Mouse (Mus musculus): Measurements from ENCODE around the gene Slc41a1. TPM values are rescaled to one million over a fixed set of nuclear protein-coding genes. Genes with fewer than 3 reads are reported as not detected.
"Not testable (repeated sequence)": the region's sequence is repeated elsewhere in the genome, so short reads cannot be mapped to it uniquely, and the experiment has no call there.

The Slc41a1 gene
- total and polyA plus RNA-seq, 3 experiments, result 43.4 to 69.5 (median 65.9) TPM

- 88% methylated on average over 9 of the region's 9 CpGs for WGBS
- Histone ChIP-seq H3K79me2 (replicated peaks; ENCODE audit: control insufficient read depth, insufficient read depth, low read length) (no peaks in the 10 kb centered on the region), H3K36me3 (ENCODE audit: control insufficient read depth, insufficient read depth, low read length) (no peaks in the 10 kb centered on the region), H3K27me3 (ENCODE audit: control insufficient read depth, insufficient read depth, low read length) (no peaks in the 10 kb centered on the region), H3K4me3 (no peak overlapping the region), H3K27ac (no peak overlapping the region), H3K4me1 (ENCODE audit: control insufficient read depth, insufficient read depth, low read length) (no peaks in the 10 kb centered on the region), H3K9ac (ENCODE audit: low read depth, low read length) (no peak overlapping the region)
- TF ChIP-seq CTCF (IDR thresholded peaks at IDR 0.05) (no peak), POLR2A (IDR thresholded peaks at IDR 0.05; ENCODE audit: insufficient read depth, low read depth, low read length) (no peak), EP300 (IDR thresholded peaks at IDR 0.05; ENCODE audit: insufficient read depth, low read depth, low read length) (no peak)
- no peak for DNase-seq
- intact Hi-C loops (cut with DNase I), result no loop called here
These were observed 14.5 kb upstream of the Slc41a1 start for GRCm38 (mm10) chr1:131812631-131813295.

- WGBS, result 88% methylated on average over 4 of the region's 4 CpGs
- H3K36me3 ChIP-seq (ENCODE audit: control insufficient read depth, insufficient read depth, low read length), result no peaks in the 10 kb centered on the region
- no peaks in the 10 kb centered on the region for H3K4me1 ChIP-seq (ENCODE audit: control insufficient read depth, insufficient read depth, low read length)
- no peaks in the 10 kb centered on the region for H3K27me3 ChIP-seq (ENCODE audit: control insufficient read depth, insufficient read depth, low read length)
- no peak for DNase-seq
- no peaks in the 10 kb centered on the region for H3K79me2 ChIP-seq (replicated peaks; ENCODE audit: control insufficient read depth, insufficient read depth, low read length)
- intact Hi-C loops (cut with DNase I), result no loop called here
- TF ChIP-seq CTCF (IDR thresholded peaks at IDR 0.05) (no peak), EP300 (IDR thresholded peaks at IDR 0.05; ENCODE audit: insufficient read depth, low read depth, low read length) (no peak), POLR2A (IDR thresholded peaks at IDR 0.05; ENCODE audit: insufficient read depth, low read depth, low read length) (no peak)
- H3K4me3 ChIP-seq, result no peak overlapping the region
- no peak overlapping the region for H3K9ac ChIP-seq (ENCODE audit: low read depth, low read length)
- no peak overlapping the region for H3K27ac ChIP-seq
These were observed 13.6 kb upstream of the Slc41a1 start for GRCm38 (mm10) chr1:131813731-131814130.

DNA sequence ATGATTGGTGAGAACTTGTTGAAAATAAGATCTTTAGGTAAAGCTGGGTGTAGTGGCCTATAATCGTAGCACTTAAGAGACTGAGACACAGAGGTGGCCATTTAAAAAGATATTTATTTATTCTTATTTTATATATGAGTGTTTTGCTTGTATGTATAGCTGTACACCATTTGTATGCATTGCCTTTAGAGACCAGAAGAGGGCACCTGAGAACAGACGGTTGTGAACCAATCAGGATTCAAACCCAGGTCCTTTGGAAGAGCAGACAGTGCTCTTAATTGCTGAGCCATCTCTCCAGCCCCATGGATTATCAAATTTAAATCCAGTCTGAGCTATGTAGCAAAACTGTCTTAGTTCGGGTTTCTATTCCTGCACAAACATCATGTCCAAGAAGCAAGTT is 13.1 kb upstream of the Slc41a1 start:
- no peaks in the 10 kb centered on the region for H3K4me1 ChIP-seq (ENCODE audit: control insufficient read depth, insufficient read depth, low read length)
- no peak overlapping the region for H3K27ac ChIP-seq
- H3K4me3 ChIP-seq, result no peak overlapping the region
- H3K36me3 ChIP-seq (ENCODE audit: control insufficient read depth, insufficient read depth, low read length), result no peaks in the 10 kb centered on the region
- intact Hi-C loops (cut with DNase I), result no loop called here
- H3K9ac ChIP-seq (ENCODE audit: low read depth, low read length), result no peak overlapping the region
- no peaks in the 10 kb centered on the region for H3K27me3 ChIP-seq (ENCODE audit: control insufficient read depth, insufficient read depth, low read length)
- H3K79me2 ChIP-seq (replicated peaks; ENCODE audit: control insufficient read depth, insufficient read depth, low read length), result no peaks in the 10 kb centered on the region
- 90% methylated on average over 3 of the region's 3 CpGs for WGBS
- TF ChIP-seq EP300 (IDR thresholded peaks at IDR 0.05; ENCODE audit: insufficient read depth, low read depth, low read length) (no peak), CTCF (IDR thresholded peaks at IDR 0.05) (peak; percentile 42)
- DNase-seq, result no peak

GRCm38 (mm10) chr1:131816886-131817285 is 10.4 kb upstream of the Slc41a1 start:
- H3K27me3 ChIP-seq (ENCODE audit: control insufficient read depth, insufficient read depth, low read length), result no peaks in the 10 kb centered on the region
- no peak for TF ChIP-seq CTCF (IDR thresholded peaks at IDR 0.05)
- no peak for TF ChIP-seq POLR2A (IDR thresholded peaks at IDR 0.05; ENCODE audit: insufficient read depth, low read depth, low read length)
- no peak for TF ChIP-seq EP300 (IDR thresholded peaks at IDR 0.05; ENCODE audit: insufficient read depth, low read depth, low read length)
- no peaks in the 10 kb centered on the region for H3K4me1 ChIP-seq (ENCODE audit: control insufficient read depth, insufficient read depth, low read length)
- 58% methylated on average over 6 of the region's 6 CpGs for WGBS
- H3K27ac ChIP-seq, result no peak overlapping the region
- H3K79me2 ChIP-seq (replicated peaks; ENCODE audit: control insufficient read depth, insufficient read depth, low read length), result no peaks in the 10 kb centered on the region
- H3K4me3 ChIP-seq, result no peak overlapping the region
- DNase-seq, result peak in 1 of 2 experiments; percentile 15
- intact Hi-C loops (cut with DNase I), result no loop called here
- H3K9ac ChIP-seq (ENCODE audit: low read depth, low read length), result no peak overlapping the region
- no peaks in the 10 kb centered on the region for H3K36me3 ChIP-seq (ENCODE audit: control insufficient read depth, insufficient read depth, low read length)

- WGBS, result 69% methylated on average over 9 of the region's 9 CpGs
- H3K9ac ChIP-seq (ENCODE audit: low read depth, low read length); H3K27me3 ChIP-seq (ENCODE audit: control insufficient read depth, insufficient read depth, low read length); H3K79me2 ChIP-seq (replicated peaks; ENCODE audit: control insufficient read depth, insufficient read depth, low read length); H3K4me1 ChIP-seq (ENCODE audit: control insufficient read depth, insufficient read depth, low read length); intact Hi-C loops (cut with DNase I); H3K27ac ChIP-seq; H3K4me3 ChIP-seq; DNase-seq; H3K36me3 ChIP-seq (ENCODE audit: control insufficient read depth, insufficient read depth, low read length): not testable (repeated sequence)
These were observed 6.9 kb upstream of the Slc41a1 start for GRCm38 (mm10) chr1:131820353-131820752.

GRCm38 (mm10) chr1:131820887-131821328 is 6.4 kb upstream of the Slc41a1 start:
- Histone ChIP-seq H3K27me3 (ENCODE audit: control insufficient read depth, insufficient read depth, low read length) (no peaks in the 10 kb centered on the region), H3K79me2 (replicated peaks; ENCODE audit: control insufficient read depth, insufficient read depth, low read length) (no peaks in the 10 kb centered on the region), H3K27ac (no peak overlapping the region), H3K9ac (ENCODE audit: low read depth, low read length) (no peak overlapping the region), H3K4me3 (no peak overlapping the region), H3K36me3 (ENCODE audit: control insufficient read depth, insufficient read depth, low read length) (no peaks in the 10 kb centered on the region), H3K4me1 (ENCODE audit: control insufficient read depth, insufficient read depth, low read length) (no peaks in the 10 kb centered on the region)
- 77% methylated on average over 10 of the region's 10 CpGs for WGBS
- intact Hi-C loops (cut with DNase I), result no loop called here
- DNase-seq, result no peak
- TF ChIP-seq POLR2A (IDR thresholded peaks at IDR 0.05; ENCODE audit: insufficient read depth, low read depth, low read length), result no peak
- TF ChIP-seq EP300 (IDR thresholded peaks at IDR 0.05; ENCODE audit: insufficient read depth, low read depth, low read length), result no peak
- TF ChIP-seq CTCF (IDR thresholded peaks at IDR 0.05), result no peak
